In genomic region chr13:25083144-25083572, GRCm38 (mm10) we compare ENCODE assay signal across 8 mouse cellular contexts. TPM values are rescaled to one million over a fixed set of nuclear protein-coding genes. Genes with fewer than 3 reads are reported as not detected.
A peak's percentile ranks its signal among the peaks of the same experiment; 100 is the strongest.
DNase-seq lines count a peak whose midpoint lies in the region; ATAC-seq and TF ChIP-seq lines count a peak whose summit lies in the region.
"Had no signal": no experiment of that assay in that cellular context is flagged by ENCODE, and none has a peak within 500 bp of the region (broad histone marks: within the 10 kb centered on the region; RNA-seq: fewer than 3 reads in every experiment).

No protein-coding gene starts in this region.

- H3K4me2 ChIP-seq in lung, embryonic 14.5 days: peak overlapping the region; percentile 56
- peak overlapping the region; percentile 12; the same call in 1 of the 2 replicates for H3K4me2 ChIP-seq in embryonic facial prominence, embryonic 15.5 days (replicated peaks)
- H3K4me2 ChIP-seq: midbrain, embryonic 15.5 days had no signal

- 0 out of 2 replicates have a peak overlapping the region, but pooled peaks have one; percentile 0 for H3K4me3 ChIP-seq in lung, embryonic 14.5 days (ENCODE audit: low read depth, low read length)
- H3K4me3 ChIP-seq in embryonic facial prominence, embryonic 15.5 days (replicated peaks): no peak overlapping the region
- H3K4me3 ChIP-seq: midbrain, embryonic 15.5 days had no signal

- H3K36me3 ChIP-seq in lung, embryonic 14.5 days (ENCODE audit: insufficient read depth): no peaks in the 10 kb centered on the region
- H3K36me3 ChIP-seq in embryonic facial prominence, embryonic 15.5 days: no peaks in the 10 kb centered on the region
- H3K36me3 ChIP-seq: midbrain, embryonic 15.5 days had no signal

- WGBS in lung, embryonic 14.5 days: 2% methylated on average over 15 of the region's 15 CpGs
- WGBS in embryonic facial prominence, embryonic 15.5 days: 5% methylated on average over 15 of the region's 15 CpGs

- no peaks in the 10 kb centered on the region for H3K27me3 ChIP-seq in lung, embryonic 14.5 days (ENCODE audit: insufficient read depth, low read length)
- H3K27me3 ChIP-seq in embryonic facial prominence, embryonic 15.5 days: no peaks in the 10 kb centered on the region
- H3K27me3 ChIP-seq: midbrain, embryonic 15.5 days had no signal

- H3K4me1 ChIP-seq in lung, embryonic 14.5 days (ENCODE audit: insufficient read depth): peaks cover 2% of the 10 kb centered on the region; the same call in 1 of the 2 replicates
- no peaks in the 10 kb centered on the region for H3K4me1 ChIP-seq in embryonic facial prominence, embryonic 15.5 days

- no peak for TF ChIP-seq CTCF in lung, embryonic 14.5 days (IDR thresholded peaks at IDR 0.05; ENCODE audit: low read depth)

- no peak overlapping the region for H3K9ac ChIP-seq in lung, embryonic 14.5 days
- no peak overlapping the region for H3K9ac ChIP-seq in embryonic facial prominence, embryonic 15.5 days
- H3K9ac ChIP-seq: midbrain, embryonic 15.5 days had no signal

- peak; percentile 59 for ATAC-seq in lung, embryonic 14.5 days (ENCODE audit: insufficient read depth)
- no peak for ATAC-seq in embryonic facial prominence, embryonic 15.5 days (ENCODE audit: insufficient number of reproducible peaks, low FRiP score, low TSS enrichment, low read depth)
- ATAC-seq: midbrain, embryonic 15.5 days had no signal

- no peaks in the 10 kb centered on the region for H3K9me3 ChIP-seq in lung, embryonic 14.5 days (ENCODE audit: low read depth, low read length)
- H3K9me3 ChIP-seq in embryonic facial prominence, embryonic 15.5 days (replicated peaks): no peaks in the 10 kb centered on the region
- H3K9me3 ChIP-seq: midbrain, embryonic 15.5 days had no signal

- DNase-seq in lung, embryonic 14.5 days: peak; percentile 68
- DNase-seq in lung, postnatal 25 days (ENCODE audit: low spot score): no peak
- DNase-seq in kidney, postnatal 10 days: peak; percentile 69
- DNase-seq in mesoderm, embryonic 11.5 days (ENCODE audit: low read depth, low spot score): peak; percentile 70
- no peak for DNase-seq in left cerebral cortex, adult 18-20 months (ENCODE audit: low spot score in 2 of 2)
- no peak for DNase-seq in layer of hippocampus, adult 11-12 months (ENCODE audit: low spot score)

- H3K27ac ChIP-seq in lung, embryonic 14.5 days (ENCODE audit: low read depth): no peak overlapping the region
- no peak overlapping the region for H3K27ac ChIP-seq in embryonic facial prominence, embryonic 15.5 days (replicated peaks)
- H3K27ac ChIP-seq: midbrain, embryonic 15.5 days had no signal

RNA-seq across cellular contexts. Expression of gene Dcdc2a, which starts 27.4 kb away (rescaled TPM):
- polyA plus RNA-seq in lung, embryonic 14.5 days (2014; fragmentation: Nextera tagmentation; extraction: Ambion mirVana): 0.12 and 0.22 TPM in 2 replicates
- 3.0 and 4.5 TPM in 2 replicates for polyA plus RNA-seq in embryonic facial prominence, embryonic 15.5 days (2015; fragmentation: Nextera tagmentation; extraction: Ambion mirVana)
- 1 to 10 TPM; 9.1 to 9.6 TPM for total RNA-seq in left cerebral cortex, adult 18-20 months (2021)

Comparison
In these comparisons a context has a peak if more than half of its experiments do, and no peak if none do; other contexts are left out.
1. DNase-seq: peak in lung, embryonic 14.5 days (single experiment), kidney, postnatal 10 days (single experiment) and mesoderm, embryonic 11.5 days (single experiment); none in lung, postnatal 25 days (single experiment), left cerebral cortex, adult 18-20 months (0 of 2) and layer of hippocampus, adult 11-12 months (single experiment).